Mouse (Mus musculus): Measurements from ENCODE around the gene Tmem115. TPM values are rescaled to one million over a fixed set of nuclear protein-coding genes. Genes with fewer than 3 reads are reported as not detected.
A peak's percentile ranks its signal among the peaks of the same experiment; 100 is the strongest.

Tmem115 gene
- total RNA-seq, 2 experiments from 2014 or later: 29.4 to 30.4 TPM

DNA sequence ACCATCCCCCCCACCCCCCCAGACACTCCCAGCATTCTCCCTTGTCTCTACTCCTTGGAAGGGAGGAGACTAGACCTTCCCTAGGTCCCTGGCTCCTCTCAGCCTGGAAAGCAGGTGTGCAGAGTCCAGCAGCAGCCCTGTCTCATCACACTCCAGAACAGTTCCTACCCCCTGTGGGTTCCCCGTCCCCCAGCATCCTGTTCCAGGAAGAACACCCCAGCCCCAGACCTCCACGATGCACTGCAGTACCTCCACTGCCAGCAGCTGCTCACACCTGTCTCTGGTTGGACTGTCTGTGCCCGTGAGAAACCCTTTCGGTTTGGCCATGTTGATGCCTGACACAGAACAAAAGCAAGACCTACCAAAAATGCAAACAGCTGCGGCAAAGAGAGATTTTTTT lies 12.6 kb upstream of the Tmem115 start:
- intact Hi-C loops (cut with DNase I): no loop called here
- no peak for DNase-seq

DNA sequence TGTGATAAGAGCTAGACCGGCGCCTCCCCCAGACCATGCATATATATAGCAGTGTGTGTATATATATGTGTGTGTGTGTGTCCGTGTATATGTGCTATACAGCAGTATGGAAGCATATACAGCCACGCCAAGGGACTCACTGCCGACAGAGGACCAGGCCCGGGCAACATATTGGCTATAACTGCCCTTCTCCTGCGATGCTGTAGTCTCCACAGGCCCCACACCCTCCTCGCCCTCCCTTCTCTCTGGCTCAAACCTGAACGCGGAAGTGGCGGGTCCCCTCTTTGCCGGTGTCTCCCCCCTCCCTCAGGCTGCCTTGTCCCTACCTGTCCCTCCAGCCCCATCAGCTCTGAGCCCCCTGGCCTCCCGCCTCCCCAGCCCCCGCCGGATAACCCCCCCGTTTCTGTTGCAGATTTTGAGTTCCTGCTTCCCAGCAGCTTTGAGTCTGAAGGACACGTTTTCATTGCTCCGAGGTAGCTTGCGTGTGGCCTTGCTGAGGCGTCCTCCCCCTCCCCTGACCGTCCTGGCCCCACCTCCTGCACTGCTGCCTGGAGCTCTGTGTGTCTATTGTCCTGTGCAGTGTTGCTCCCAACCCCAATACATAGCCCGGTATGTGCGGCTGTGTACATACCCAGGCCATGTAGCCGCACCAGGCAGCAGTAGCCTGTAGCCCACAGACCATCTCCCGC lies 11.9 kb upstream of the Tmem115 start:
- no peak for DNase-seq
- intact Hi-C loops (cut with DNase I): no loop called here

DNA sequence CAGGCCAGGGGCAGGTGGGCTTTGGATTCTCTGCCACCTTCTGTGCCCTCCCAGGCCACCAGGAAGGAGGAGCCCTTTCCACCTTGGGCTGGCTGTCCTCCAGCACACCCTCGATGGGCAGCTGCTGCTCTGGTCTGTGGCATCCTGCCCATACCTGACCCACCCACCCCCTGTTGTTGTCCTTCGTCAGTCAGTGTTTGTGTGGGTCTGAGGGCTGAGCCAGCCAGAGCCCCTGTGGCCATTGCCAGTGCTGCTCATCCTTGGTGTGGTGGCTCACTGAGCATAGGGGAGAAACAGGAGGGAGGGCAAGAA lies 11.4 kb upstream of the Tmem115 start:
- intact Hi-C loops (cut with DNase I): no loop called here

DNA sequence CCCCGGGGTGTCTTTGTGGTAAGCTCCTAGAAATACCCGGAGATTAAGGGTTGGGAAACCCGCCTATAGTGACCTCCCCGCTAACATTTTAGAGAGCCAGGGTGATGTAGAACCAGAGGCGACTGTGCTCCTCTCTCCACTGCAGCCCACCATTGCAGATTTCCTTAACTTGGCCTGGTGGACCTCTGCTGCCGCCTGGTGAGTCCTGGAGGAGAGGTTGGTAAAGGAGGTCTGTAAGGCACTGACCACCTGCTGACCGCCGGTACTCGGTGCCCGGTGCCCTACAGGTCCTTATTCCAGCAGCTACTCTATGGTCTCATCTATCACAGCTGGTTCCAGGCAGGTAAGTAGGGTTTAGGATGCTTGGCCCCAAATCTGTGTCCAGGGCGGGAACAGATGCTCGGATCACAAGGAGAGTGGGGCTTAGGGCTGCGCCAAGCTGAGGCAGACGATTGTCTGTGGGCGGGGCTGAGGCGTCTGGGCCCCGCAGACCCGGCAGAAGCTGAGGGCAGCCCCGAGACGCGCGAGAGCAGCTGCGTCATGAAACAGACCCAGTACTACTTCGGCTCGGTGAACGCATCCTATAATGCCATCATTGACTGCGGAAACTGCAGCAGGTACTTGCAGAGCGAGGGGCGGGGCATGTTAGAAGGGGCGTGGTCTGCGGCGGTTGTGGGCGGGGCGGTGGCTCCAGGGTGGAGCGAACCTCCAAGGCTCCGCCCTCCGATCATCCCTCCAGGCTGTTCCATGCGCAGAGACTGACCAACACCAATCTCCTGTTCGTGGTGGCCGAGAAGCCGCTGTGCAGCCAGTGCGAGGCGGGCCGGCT lies 7.3 kb upstream of the Tmem115 start:
- DNase-seq: peak; percentile 76
- intact Hi-C loops (cut with DNase I): no loop called here

More for the DNA sequence above, 11.4 kb upstream of the Tmem115 start:
- DNase-seq: no peak

DNA sequence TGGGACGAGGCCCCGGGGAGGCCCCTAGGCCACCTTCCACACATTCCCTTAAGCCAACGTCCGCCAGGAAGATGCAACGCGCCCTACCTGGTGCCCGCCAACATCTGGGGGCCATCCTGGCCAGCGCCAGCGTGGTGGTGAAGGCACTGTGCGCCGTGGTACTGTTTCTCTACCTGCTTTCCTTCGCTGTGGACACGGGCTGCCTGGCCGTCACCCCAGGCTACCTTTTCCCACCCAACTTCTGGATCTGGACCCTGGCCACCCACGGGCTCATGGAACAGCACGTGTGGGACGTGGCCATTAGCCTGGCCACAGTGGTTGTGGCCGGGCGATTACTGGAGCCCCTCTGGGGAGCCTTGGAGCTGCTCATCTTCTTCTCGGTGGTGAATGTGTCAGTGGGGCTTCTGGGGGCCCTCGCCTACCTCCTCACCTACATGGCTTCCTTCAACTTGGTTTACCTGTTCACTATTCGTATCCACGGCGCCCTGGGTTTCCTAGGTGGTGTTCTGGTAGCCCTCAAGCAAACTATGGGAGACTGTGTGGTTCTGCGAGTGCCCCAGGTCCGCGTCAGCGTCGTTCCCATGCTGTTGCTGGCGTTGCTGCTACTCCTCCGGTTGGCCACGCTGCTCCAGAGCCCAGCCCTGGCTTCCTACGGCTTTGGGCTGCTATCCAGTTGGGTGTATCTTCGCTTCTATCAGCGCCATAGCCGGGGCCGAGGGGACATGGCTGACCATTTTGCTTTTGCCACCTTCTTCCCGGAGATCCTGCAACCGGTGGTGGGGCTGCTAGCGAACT lies 860 bp downstream of the Tmem115 start:
- no peak for DNase-seq
- intact Hi-C loops (cut with DNase I): no loop called here

DNA sequence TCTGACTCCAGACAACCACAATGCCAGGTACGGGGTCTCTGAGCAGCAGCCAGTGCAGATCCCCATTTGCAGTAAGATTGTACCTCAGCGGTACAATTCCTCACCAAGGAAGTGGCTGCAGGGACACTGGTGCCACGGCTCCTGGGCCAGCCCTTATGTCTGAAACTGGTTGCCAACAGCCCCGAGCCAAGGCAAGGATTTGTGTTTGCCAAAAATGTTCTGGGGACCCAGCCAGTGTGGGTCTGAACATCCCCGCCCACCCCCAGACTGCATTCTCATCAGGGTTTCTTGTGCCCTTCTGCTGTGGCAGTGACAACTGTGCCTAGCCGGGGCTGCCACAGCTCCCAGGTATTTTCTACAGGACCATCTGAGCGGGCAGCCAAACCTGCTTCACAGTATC lies 4.5 kb downstream of the Tmem115 start:
- intact Hi-C loops (cut with DNase I): no loop called here
- DNase-seq: peak; percentile 59

DNA sequence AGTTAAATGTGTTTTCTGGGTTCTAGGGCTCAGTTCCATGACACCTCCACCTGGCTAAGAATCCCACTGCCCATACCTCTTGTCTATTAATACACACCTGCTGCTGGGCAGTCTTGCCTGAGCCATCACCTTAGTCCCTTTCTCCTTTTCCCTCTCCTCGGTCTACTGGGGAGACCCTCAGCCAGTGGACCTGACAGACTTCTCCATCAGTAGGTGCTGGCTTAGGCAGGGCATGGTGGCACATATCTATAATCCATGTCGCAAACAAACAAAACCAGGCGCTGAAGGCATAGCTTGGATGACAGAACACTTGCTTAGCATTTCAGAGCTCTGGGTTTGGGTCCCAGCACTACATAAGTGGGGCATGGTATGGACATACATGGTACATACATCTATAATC lies 5.0 kb downstream of the Tmem115 start:
- intact Hi-C loops (cut with DNase I): no loop called here
- no peak for DNase-seq

DNA sequence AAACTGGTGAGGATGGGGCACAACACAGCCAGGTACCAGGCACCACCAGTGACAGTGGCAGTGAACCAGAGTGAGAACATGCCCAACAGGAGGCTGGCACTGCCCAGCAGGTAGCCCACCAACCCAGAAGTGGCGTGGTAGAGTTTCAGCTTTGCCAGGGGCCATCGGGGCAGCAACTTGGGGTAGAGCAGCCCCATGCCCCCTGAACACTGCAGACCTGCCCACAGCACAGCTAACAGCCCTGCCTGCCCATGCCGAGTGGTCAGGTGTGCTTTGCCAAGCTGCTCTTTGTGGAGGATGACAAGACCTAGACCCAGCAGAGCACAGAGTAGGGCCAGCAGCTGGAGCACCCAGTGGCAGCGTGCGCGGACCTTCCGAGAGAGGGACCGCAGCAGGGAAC lies 6.2 kb downstream of the Tmem115 start:
- DNase-seq: no peak
- intact Hi-C loops (cut with DNase I): no loop called here

DNA sequence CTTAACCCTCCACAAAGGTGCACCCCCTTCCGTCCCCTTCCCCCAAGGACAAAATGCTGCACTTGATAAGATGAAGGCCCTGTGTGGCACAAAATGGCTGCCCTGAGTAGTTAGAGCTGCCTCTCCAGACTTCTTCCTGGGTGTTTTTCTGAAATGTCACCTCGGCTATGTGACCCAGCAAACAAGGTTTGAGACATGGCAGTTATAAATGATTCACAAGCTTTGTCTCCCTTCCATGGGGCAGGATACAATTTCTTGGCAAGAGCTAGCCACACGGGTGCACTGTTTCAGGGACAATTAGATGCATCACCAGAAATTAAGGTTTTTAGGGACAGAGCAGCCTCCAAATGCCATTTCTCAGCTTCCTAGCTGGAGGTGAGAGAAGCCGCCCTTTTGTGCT lies 6.7 kb downstream of the Tmem115 start:
- no peak for DNase-seq
- intact Hi-C loops (cut with DNase I): no loop called here

DNA sequence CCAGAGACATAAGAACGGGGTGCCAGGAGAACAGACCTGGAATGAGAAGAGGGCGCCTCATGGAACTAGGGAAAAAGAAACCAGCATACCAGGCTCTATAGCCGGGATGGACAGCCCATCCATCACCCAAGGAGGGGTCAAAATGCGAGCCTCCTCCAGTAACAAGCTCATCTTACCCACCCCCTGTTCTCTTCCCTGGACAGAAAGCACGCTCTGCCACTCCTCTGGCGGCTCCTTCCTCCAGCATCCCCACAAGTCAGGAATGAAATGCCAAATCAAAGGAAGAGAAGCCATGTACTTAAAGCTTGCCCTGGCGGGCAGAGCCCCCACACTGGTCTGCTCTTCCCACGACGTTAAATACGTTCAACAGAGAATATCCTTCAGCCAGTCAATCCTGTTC lies 7.3 kb downstream of the Tmem115 start:
- intact Hi-C loops (cut with DNase I): no loop called here
- DNase-seq: no peak

DNA sequence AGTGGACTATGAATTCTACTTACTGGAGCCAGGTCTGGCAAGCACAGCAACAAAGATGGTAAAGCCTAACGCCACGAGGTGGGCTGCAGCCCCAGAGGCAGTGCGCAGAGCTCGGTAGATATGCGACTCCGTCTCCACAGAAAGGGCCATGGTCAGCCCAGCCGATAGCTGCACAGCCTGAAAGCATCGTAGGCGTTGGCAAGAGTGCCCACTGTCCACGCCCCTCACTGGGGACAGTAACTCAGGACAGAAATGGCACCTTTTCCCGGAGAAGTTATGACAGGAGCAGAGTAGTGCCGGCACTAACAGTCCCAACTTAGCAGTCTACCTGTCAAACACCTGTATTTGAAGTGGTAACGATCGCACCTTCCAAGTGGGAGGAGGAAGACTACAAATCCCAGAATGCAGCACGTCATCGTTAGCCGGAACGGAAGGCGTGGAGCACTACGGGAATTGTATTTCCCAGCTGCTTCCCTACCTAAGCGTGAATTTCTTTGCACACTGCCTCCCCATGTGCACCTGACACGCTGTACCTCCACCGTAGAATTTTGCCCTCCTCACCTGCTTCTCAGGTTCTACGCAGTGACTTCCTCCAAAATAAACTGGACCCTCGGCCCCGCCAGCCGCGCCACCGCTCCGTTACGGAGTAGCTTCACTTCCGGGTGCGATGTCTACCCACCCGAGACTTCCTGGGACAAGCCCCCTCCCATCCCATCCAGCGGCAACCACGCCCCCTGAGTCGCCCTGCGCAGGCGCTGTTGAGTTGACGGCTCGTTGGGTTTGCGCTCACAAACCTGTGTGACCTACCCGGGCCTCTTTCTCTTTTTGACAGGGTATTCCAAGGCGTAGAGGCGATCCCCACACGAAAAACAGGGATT lies 8.0 kb downstream of the Tmem115 start, which contains the start of the genes Cyb561d2 and Nprl2:
Gene Cyb561d2, minus strand, starts transcription at position 720 of the 878 bp plus-strand sequence.
Gene Nprl2, plus strand, starts transcription at position 753 of the 878 bp plus-strand sequence.
- intact Hi-C loops (cut with DNase I): no loop called here
- peak; percentile 96 for DNase-seq

DNA sequence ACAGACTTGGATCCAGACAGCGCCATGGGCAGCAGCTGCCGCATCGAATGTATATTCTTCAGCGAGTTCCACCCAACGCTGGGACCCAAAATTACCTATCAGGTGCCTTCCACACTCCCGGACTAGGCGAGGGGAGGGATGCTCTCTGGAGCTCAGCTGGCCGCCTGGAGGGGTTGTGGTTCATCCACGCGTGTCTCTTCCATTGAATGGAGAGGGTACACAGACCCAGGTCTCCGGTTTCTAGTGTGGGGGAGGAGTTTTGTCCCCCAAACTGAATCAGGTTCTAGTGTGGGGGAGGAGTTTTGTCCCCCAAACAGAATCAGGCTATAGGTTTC lies 8.6 kb downstream of the Tmem115 start:
- intact Hi-C loops (cut with DNase I): no loop called here
- DNase-seq: no peak

DNA sequence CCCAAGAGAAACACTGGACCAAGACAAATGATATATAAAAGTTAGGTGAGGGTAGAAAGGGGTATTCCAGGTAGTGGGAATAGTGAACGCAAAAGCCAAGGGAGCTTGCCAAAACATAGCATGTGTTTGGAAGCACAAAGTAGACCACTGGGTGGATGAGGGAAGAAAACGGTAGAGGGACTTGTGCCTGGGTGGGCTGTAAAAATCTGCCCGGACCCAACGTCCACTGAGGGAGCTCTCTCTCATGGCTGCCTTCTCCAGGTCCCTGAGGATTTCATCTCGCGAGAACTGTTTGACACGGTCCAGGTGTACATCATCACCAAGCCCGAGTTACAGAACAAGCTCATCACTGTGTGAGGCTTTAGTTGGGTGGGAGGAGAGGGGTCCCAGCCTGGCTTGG lies 9.0 kb downstream of the Tmem115 start:
- no peak for DNase-seq
- intact Hi-C loops (cut with DNase I): no loop called here

DNA sequence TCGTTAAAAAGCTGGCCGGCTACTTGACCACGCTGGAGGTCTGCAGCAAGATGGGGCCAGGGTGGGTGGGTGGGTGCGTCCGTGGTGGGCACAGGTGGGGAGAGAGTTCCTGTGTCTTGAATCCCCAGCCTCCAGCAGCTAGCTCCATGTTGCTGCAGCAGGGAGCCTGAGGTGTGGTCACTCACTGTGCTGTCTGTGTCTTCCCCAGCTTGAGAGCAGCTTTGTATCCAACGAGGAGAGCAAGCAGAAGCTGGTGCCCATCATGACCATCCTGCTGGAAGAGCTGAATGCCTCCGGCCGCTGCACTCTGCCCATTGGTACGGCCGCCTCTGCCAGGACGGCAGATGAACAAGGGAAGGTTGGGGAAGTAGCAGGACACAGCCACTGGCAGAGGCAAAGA lies 9.6 kb downstream of the Tmem115 start:
- DNase-seq: no peak
- intact Hi-C loops (cut with DNase I): no loop called here

DNA sequence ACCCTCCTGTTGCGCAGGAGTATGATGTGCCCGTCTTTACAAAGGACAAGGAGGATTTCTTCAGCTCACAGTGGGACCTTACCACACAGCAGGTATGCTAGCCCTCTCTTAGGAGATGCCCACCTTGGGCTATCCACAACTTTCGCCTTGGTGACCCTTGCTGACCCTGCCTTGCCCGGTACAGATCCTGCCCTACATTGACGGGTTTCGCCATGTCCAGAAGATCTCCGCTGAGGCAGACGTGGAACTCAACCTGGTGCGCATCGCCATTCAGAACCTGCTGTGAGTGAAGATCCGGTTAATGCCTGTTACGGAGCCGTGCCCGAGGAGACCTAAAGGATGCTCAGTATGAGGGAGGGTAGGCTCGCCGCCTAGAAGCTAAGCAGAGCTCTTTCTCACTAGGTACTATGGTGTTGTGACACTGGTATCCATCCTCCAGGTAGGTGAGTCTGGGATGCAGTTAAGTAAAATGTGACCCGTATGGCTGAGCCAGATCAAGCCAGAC lies 10.5 kb downstream of the Tmem115 start:
- intact Hi-C loops (cut with DNase I): no loop called here

DNA sequence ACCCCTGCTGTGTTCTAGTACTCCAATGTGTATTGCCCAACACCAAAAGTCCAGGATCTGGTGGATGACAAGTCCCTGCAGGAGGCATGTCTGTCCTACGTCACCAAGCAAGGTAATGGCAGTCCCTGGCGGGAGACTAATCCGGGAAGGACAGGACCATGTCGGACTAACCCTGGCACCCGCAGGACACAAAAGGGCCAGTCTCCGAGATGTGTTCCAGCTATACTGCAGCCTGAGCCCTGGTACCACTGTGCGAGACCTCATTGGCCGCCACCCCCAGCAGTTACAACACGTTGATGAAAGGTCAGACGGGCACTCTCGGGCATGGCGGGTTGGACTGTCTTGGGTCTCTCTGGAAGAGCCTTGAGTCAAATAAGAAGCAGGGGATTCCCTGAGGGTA lies 11.0 kb downstream of the Tmem115 start:
- intact Hi-C loops (cut with DNase I): no loop called here
- no peak for DNase-seq

More for the DNA sequence above, 10.5 kb downstream of the Tmem115 start:
- DNase-seq: no peak

DNA sequence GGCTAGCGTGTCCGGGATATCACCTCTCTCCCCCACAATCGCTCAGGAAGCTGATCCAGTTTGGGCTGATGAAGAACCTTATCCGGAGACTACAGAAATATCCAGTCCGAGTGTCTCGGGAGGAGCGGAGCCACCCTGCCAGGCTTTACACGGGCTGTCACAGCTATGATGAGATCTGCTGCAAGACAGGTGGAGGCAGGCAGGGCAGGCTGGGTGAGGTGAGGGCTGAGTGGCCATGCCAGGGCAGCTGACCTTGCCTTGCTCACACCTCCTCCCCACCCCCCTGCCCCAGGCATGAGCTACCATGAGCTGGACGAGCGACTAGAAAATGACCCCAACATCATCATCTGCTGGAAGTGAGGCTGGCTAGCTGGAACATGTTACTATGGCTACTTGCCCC lies 11.5 kb downstream of the Tmem115 start:
- intact Hi-C loops (cut with DNase I): no loop called here
- no peak for DNase-seq

DNA sequence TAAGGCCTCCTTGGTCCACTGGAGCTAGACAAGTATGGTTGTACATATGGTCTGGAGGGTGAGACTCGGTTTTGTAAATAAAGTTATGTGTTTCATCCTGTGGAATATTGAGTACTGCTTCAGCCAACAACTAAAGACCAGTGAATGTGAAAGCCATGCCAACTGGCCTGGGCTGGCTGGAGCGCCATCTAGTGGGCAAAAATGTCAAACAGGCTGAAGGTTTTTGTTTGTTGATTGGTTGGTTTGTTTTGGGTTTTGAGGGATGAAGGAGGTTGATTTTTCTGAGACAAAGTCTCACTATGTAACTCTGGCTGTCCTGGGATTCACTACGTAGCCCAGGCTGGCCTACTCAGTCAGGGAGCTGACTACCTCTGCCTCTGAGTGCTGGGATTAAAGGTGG lies 11.9 kb downstream of the Tmem115 start:
- peak; percentile 78 for DNase-seq
- intact Hi-C loops (cut with DNase I): no loop called here

DNA sequence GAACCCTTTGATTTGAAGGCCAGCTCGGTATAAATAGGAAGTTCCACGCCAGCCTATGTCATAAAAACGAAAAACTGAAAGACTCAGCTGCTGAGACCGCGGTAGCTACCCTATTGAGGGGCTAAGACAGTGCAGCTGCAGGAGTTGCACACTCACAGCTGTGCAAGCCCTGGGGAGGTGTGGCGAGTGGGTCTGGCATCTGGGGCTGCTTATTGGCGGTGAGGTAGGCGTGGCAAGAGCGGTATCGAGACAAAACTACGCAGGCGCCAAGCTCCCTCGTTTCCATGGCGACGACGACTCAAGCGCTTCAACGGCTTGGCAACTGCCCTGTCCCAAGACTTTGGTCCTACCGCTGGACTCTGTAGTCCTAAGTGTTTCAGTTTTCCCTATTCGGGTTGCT lies 13.3 kb downstream of the Tmem115 start, which contains the start of gene Zmynd10:
Gene Zmynd10, plus strand, starts transcription at position 273 of the 400 bp plus-strand sequence.
- DNase-seq: peak; percentile 85
- intact Hi-C loops (cut with DNase I): no loop called here

DNA sequence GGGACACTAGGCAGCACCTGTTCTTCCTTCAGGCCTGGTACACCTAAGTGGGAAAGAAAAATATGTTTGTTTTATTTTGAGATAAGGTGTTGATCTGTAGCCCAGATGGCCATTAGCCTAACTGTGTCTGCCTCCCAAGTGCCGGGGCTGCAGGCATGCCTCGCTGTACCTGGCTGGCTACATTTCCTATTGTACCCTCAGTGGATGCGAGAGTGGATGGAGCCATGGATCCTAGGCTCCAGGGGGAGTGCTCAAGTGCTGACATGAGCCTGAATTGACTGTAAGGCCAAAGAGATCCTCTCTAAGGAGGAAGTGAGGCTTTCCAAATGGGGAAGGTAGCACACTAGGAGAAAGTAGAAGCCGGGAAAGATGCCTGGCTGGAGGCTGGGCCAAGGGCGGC lies 14.2 kb downstream of the Tmem115 start:
- intact Hi-C loops (cut with DNase I): no loop called here
- DNase-seq: no peak
